Mouse (Mus musculus): Measurements from ENCODE around the gene Hsf2.
"Not testable (repeated sequence)": the region's sequence is repeated elsewhere in the genome, so short reads cannot be mapped to it uniquely, and the experiment has no call there.

Gene Hsf2

DNA sequence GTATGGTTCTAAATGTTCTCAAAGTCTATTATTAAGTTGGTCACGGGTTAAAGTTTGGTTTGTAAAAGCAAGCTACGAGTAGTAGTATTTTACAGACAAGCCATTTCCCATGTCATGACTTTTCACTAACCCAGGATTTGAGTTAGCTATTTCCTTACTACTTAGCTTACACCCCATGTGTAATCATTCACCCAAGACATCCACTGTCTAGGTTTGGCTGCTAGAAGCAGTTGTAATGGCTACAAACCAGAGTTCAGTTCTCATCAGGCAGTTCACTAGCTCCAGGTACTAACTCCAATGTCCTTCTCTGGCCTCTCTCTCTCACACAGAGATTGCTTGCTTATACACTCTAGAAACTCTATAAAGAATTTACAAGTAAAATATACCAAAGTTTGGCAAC is 28.4 kb downstream of the Hsf2 start:
- CTCF ChIA-PET, result no interaction called here
- POLR2A ChIA-PET, result interaction anchor here in 1 of 4 experiments (1.1 kb wide), 1 partner anchor 18 kb away, joined by 3 read pairs; the partner anchor contains the start of gene Serinc1

DNA sequence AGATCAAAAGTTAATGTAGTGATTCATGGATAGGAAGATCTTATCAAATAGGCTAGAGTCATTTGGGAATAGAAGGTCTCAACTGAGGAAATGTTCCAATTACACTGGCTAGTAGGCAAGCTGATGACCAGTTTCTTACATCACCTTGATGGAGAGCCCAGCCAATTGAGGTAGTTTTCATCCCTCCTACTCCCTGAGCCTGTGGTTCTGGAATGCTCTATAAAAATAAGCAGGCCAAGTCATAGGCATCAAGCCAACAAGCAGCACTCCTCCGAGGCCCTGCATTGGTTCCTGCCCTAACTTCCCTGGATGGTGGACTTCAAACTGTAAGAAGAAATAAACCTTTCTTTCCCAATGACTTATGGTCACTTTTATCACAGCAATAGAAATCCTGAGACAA is 29.1 kb downstream of the Hsf2 start:
- ChIA-PET CTCF (no interaction called here), POLR2A (interaction anchor here in 1 of 4 experiments (1.0 kb wide), 1 partner anchor 17 kb away, joined by 3 read pairs; the partner anchor contains the start of gene Serinc1)

DNA sequence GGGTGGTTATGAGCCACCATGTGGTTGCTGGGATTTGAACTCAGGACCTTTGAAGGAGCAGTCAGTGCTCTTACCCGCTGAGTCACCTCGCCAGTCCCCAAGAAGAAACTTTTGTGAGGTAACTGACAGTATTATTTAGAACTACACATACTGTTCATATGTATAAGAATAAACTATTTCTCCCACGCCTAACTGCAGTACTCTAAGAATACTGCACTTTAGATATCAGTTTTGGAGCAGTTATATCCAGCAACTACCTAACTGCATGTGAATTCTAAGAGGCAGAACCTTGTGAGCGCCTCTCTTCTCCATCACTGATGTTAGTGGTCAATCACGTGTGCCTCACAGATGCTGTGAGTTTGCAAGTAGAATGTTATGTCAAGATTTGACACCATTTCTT is 40.3 kb downstream of the Hsf2 start:
- ChIA-PET POLR2A (interaction anchor here in 1 of 4 experiments (1.2 kb wide), 1 partner anchor 14 kb away, joined by 3 read pairs; no protein-coding TSS in a partner anchor), CTCF (no interaction called here)

DNA sequence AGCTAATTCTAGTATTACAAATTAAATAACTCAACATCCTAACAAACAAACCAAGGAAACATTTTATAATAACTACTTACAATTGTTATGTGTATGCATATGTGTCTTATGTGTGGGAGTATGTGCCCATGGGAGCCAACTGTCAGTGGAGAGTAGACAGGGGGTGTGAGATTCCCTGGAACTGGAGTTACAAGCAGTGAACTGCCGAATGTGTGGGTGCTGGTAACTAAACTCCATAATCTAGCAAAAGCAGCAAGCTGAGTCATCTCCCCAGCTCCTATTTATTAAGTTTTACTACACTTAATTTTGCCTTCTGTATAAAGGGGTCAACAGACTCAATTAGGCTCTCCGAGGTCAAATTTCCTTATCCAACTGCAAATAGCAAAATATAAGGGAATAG is 44.9 kb downstream of the Hsf2 start:
- POLR2A ChIA-PET, result interaction anchor here in 3 of 4 experiments (0.7 to 2.3 kb wide), 8 partner anchors 10 to 90 kb away, joined by 3 to 13 read pairs (median 6); partner anchors contain the start of gene Hsf2 (in 1 of the 3)
- CTCF ChIA-PET, result no interaction called here

DNA sequence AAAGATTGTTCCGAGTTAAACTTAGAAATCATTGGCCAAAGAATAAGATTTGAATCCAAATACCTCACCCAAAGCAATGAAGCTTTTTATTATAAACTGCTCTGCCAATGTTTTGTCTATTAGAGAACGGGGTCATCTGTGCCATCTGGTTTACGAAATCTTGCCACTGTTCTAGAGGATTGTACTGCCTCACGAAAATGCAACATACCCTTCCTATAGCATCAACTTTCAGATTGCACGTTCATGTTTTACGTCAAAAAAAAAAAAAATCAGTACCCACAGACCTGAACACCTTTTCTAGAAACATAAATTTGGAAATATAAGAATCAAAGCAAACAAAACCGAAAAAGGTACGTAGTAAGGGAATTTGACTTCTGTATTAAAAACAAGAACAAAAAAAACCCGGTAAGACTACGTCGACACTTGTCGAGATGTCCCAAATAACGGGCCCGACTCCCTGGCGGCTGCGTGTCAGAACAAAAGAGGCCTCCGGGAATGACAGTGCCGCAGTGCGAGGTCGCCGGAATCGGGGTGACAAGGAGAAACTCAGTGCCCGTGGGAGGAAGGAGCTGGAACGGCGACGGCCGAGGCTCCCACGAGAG is 45.5 kb downstream of the Hsf2 start:
- POLR2A ChIA-PET, result interaction anchor here in 3 of 4 experiments (0.6 to 2.3 kb wide), 24 partner anchors 8 to 91 kb away, joined by 3 to 13 read pairs (median 4); partner anchors contain the start of gene Hsf2 (in 1 of the 3)
- CTCF ChIA-PET, result interaction anchor here in 1 of 4 experiments (0.9 kb wide), 1 partner anchor 40 kb away, joined by 3 read pairs; no protein-coding TSS in a partner anchor

DNA sequence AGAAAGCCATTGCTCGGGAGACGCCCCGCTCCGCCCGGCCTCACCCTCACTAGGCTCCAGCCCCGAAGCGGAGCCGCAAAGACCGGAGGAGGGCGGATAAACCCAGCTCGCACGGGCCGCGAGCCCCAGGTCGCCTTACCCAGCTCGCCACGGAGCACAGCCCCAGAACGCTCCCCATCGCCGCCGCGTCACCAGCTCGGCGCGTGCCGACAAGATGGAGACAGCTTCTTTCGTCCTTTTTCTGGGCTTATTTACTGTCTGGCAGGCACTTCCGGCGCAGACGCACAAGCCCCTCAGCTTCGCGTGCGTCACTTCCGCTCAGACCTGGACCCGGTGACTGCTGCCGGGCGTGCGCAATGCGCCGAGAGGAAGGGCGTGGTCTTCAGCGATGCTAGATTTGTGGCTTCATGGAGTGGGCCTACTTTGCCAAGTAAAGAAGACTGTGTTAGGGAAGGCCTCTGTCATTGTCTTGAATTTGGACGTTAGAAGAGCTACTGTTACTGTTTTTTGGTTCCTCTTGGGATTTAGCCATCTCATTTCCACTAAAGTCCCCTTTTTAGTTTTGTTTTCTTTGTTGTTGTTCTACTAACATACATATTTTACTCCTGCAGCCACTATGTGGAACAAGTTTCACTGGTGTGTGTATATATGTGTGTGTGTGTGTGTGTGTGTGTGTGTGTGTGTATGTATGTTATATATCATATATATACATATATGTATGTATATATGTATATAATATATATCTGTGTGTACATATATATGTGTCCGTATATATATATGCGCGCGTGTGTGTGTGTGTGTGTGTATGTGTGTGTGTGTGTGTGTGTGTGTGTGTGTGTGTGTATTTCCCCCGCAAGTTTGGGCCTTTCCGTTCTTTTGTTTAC is 46.3 kb downstream of the Hsf2 start, which contains the start of gene Serinc1:
TSS of gene Serinc1 (minus strand) at position 313 of the 884 bp plus-strand sequence.
- POLR2A ChIA-PET, result interaction anchor here (0.6 to 2.3 kb wide), 25 partner anchors 9 to 254 kb away, joined by 3 to 13 read pairs (median 4); partner anchors contain the start of gene Hsf2 (in 1 of the 4)
- CTCF ChIA-PET, result interaction anchor here in 1 of 4 experiments (0.9 kb wide), 1 partner anchor 39 kb away, joined by 3 read pairs; no protein-coding TSS in a partner anchor

DNA sequence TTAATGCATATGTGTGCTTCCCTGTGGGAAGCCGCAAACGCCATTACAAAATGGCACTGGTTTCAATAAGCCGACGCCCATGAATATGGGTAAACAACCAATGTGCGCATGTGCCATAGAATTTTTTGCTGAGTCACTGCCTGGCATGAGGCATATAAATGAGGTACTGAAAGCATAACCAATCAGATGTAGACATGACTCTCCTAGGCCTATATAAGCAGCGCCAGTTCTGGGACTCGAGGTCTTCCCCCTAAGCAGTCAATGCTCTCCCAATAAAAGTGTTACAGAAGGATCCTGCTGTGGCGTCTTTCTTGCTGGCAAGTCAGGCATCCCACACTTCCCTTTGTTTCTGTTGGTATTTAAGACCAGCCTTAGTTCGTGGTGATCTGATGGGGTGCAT is 57.7 kb downstream of the Hsf2 start:
- POLR2A ChIA-PET, result interaction anchor here in 1 of 4 experiments (1.0 kb wide), 1 partner anchor 12 kb away, joined by 4 read pairs; the partner anchor contains the start of gene Serinc1
- CTCF ChIA-PET, result not testable (repeated sequence)

DNA sequence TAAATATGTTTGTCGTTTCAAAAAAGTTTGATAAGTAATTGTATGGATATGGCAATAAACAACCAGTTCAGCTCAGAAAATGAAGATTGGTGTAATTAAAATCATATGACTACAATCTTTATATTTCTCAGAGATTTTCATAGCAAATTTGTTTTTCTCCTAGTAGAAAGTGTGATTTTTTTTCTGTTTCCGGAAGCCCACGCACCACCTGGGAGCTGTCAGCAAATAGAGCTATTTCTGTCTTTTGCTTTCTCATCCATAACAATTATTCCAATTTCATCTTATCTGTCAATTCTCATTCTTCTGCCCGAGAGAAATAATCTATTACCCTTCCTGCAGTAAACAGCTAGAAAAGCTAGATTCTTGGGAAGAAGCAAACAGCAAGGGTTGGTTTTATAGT is 63.4 kb downstream of the Hsf2 start:
- CTCF ChIA-PET, result no interaction called here
- POLR2A ChIA-PET, result interaction anchor here in 2 of 4 experiments (0.8 to 1.4 kb wide), 2 partner anchors 17 kb away, joined by 3 read pairs; partner anchors contain the start of gene Serinc1 (in 2 of the 2)

DNA sequence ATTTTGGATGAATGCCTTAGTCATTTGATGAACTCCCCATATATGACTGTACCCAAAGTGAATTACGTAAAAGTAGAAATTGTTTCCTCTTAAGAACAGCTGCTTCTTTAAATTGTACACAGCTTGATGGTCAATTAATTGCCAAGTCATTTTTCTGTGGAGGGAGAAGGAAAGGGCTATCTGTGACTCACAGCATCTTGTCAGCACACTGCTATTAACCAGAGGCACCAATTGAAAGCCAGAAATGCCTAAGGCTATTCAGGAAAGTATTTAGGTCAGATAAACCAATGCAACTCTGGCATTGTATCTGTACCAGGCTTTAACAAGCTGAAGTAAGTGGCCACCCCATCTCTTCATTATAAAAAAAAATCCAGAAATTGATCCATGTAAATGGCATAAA is 67.5 kb downstream of the Hsf2 start:
- ChIA-PET POLR2A (interaction anchor here in 1 of 4 experiments (1.6 kb wide), 1 partner anchor 21 kb away, joined by 4 read pairs; the partner anchor contains the start of gene Serinc1), CTCF (interaction anchor here in 1 of 4 experiments (0.6 kb wide), 1 partner anchor 67 kb away, joined by 3 read pairs; no protein-coding TSS in a partner anchor)

DNA sequence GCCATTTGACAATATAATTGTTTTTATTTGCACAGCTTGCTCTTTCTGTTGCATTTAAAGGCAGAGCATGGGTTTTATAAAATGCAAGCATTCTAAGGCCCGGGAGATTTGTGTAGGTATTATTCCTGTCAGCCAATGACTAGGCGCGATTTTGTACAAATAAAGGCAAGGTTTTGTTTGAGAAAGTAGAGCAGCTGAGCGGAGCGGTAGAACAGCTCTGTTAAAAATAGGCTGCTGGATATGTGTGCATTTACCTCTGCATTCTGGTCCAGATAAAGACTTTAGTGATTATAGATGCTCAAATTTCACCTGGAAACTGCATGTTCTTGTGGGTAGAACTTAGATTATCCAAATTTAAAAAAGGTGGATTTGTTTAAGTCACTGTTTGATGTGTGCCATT is 71.4 kb downstream of the Hsf2 start:
- ChIA-PET POLR2A (no interaction called here), CTCF (no interaction called here)

All from embryonic stem cell, embryonic (primary cell).